Mouse (Mus musculus) adrenal gland, adult (tissue): ENCODE measurements around the gene Dnaaf1.

Experiments
- DNase-seq, 2 experiments: peaks; one replicate each; pipeline ENCODE4 v3.0.0; 2022 to 2023; ENCODE audit warnings: low spot score in 1 of 2; ENCODE audit not compliant: inconsistent age in 2 of 2

Gene Dnaaf1

DNA sequence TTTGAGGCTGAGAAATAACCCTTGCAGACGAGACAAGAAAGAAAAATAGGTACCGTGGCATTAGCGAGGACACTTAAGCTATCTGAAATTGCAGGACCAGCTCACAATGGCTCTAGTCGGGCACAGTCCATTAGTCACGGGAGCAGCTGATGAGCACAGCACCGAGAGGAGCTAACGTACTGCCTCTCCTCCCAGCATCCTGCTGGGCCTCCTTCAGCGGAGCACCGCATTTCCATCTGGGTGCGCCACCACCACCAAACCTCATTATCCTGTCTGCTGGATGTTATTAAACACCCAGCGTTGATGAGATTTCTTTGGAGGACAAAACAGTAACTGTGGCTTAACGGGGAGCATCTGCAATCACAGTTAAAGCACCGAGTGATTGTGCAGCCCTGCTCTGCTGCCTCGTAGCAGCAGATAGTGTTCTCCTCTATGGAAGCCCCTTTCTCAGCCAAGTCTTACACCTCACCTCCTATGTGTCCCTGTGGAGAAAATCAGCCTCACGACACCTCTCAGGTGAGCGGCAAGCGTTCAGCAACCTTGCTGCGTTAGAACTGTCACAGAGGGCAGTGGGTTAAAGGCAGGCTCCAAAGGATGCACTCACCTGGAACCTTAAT, 70.1 kb downstream of the Dnaaf1 start:
- no peak for DNase-seq

DNA sequence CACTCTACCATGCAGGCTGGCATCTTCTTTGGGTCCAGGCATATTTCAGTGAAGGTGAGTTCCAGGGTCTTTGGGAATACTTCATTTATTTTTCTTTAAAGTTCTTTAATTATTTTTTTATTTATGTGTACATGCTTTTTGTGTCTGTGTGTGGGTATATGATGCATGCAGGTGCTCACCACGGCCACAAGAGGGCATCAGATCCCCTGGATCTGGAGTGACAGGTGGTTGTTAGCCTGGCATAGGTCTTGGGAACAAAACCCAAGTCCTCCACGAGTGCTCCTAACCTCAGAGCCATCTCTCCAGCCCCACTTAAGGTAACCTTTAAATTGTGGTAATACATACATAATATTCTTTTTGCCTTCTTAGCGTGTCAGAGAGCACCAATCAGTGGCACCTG, 71.2 kb downstream of the Dnaaf1 start:
- no peak for DNase-seq

DNA sequence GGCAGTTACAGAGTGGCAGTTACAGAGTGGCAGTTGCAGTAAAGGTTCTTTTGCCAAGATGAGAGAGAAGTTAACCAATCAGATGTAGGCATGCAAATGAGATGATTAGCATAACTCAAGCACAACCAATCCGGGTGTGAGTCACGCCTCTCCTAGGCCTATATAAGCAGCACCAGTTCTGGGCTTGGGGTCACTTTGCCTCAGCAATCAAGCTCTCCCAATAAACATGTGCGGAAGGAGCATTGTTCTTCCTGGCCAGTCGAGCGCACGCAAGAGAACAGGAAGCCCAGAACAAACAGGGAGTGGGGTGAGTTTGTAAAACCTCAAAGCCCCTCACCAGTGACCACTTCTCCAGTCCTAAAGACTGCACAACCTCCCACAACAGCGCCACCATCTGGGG, 71.8 kb downstream of the Dnaaf1 start:
- DNase-seq = no peak
